17 mouse cellular contexts compared by ENCODE assay signal in genomic region chr3:55466348-55466747, GRCm38 (mm10). TPM values are rescaled to one million over a fixed set of nuclear protein-coding genes. Genes with fewer than 3 reads are reported as not detected.
DNase-seq lines count a peak whose midpoint lies in the region; ATAC-seq and TF ChIP-seq lines count a peak whose summit lies in the region.
"Had no signal": no experiment of that assay in that cellular context is flagged by ENCODE, and none has a peak within 500 bp of the region (broad histone marks: within the 10 kb centered on the region; RNA-seq: fewer than 3 reads in every experiment).

No protein-coding gene starts in this region.

- no peak for ATAC-seq in embryonic facial prominence, embryonic 14.5 days (ENCODE audit: low read depth)
- ATAC-seq in liver, postnatal 0 days, result no peak
- ATAC-seq: midbrain, embryonic 13.5 days had no signal

- no peak for DNase-seq in gastrocnemius, adult 2 months
- no peak for DNase-seq in gastrocnemius, postnatal 25 days
- DNase-seq in left cerebral cortex, adult 18-20 months (ENCODE audit: low spot score in 2 of 2), result peak; percentile 39 to 62
- DNase-seq in left cerebral cortex, adult 11 months (ENCODE audit: low spot score), result no peak
- peak; percentile 63 for DNase-seq in cerebellum, adult 9-11 months
- no peak for DNase-seq in embryonic facial prominence, embryonic 14.5 days (ENCODE audit: low spot score)
- no peak for DNase-seq in liver, postnatal 0 days
- DNase-seq: adrenal gland, postnatal 14 days; gastrocnemius, postnatal 10 days; lung, postnatal 10 days had no signal

- H3K9ac ChIP-seq in embryonic facial prominence, embryonic 14.5 days (ENCODE audit: low read depth, low read length), result no peak overlapping the region
- H3K9ac ChIP-seq in liver, postnatal 0 days (replicated peaks), result no peak overlapping the region
- H3K9ac ChIP-seq: midbrain, embryonic 13.5 days; neural tube, embryonic 13.5 days had no signal

- no peak for TF ChIP-seq EP300 in liver, postnatal 0 days (IDR thresholded peaks at IDR 0.05; ENCODE audit: low read depth)

- WGBS in embryonic facial prominence, embryonic 14.5 days, result 78% methylated on average over 9 of the region's 9 CpGs
- 74% methylated on average over 9 of the region's 9 CpGs for WGBS in liver, postnatal 0 days (ENCODE audit: insufficient replicate concordance)

- intact Hi-C loops in gastrocnemius, adult 2 months (cut with DNase I), result loop anchor here (10.0 kb wide), 1 partner anchor 92 kb away; no protein-coding TSS in a partner anchor

- no peaks in the 10 kb centered on the region for H3K9me3 ChIP-seq in embryonic facial prominence, embryonic 14.5 days (ENCODE audit: control insufficient read depth, low read length)
- H3K9me3 ChIP-seq in liver, postnatal 0 days (ENCODE audit: low read length), result no peaks in the 10 kb centered on the region
- H3K9me3 ChIP-seq: midbrain, embryonic 13.5 days; neural tube, embryonic 13.5 days had no signal

- 0 out of 2 replicates have a peak, but pooled peaks have one; percentile 4 for TF ChIP-seq CTCF in gastrocnemius, adult 2 months (IDR thresholded peaks at IDR 0.05)
- no peak for TF ChIP-seq CTCF in liver, postnatal 0 days (IDR thresholded peaks at IDR 0.05; ENCODE audit: low read depth)

- no peaks in the 10 kb centered on the region; the same call in 1 of the 2 replicates for H3K27me3 ChIP-seq in embryonic facial prominence, embryonic 14.5 days (replicated peaks; ENCODE audit: control insufficient read depth, insufficient read depth, low read length)
- no peaks in the 10 kb centered on the region for H3K27me3 ChIP-seq in liver, postnatal 0 days (ENCODE audit: insufficient read depth, low read length)
- H3K27me3 ChIP-seq: CH12.LX; neural tube, embryonic 13.5 days had no signal

- H3K27ac ChIP-seq in gastrocnemius, adult 2 months, result no peak overlapping the region
- peak overlapping the region; percentile 16; the same call in 1 of the 2 replicates for H3K27ac ChIP-seq in embryonic facial prominence, embryonic 14.5 days (replicated peaks; ENCODE audit: low read depth, low read length)
- no peak overlapping the region for H3K27ac ChIP-seq in liver, postnatal 0 days (ENCODE audit: low read depth)
- H3K27ac ChIP-seq: neural tube, embryonic 13.5 days had no signal

- peak overlapping the region; percentile 43 for H3K4me3 ChIP-seq in gastrocnemius, adult 2 months
- H3K4me3 ChIP-seq in embryonic facial prominence, embryonic 14.5 days (ENCODE audit: low read depth, low read length), result no peak overlapping the region
- no peak overlapping the region for H3K4me3 ChIP-seq in liver, postnatal 0 days (ENCODE audit: low read depth, low read length)
- H3K4me3 ChIP-seq: midbrain, embryonic 13.5 days; neural tube, embryonic 13.5 days had no signal

- no peak overlapping the region for H3K4me2 ChIP-seq in embryonic facial prominence, embryonic 14.5 days (ENCODE audit: low read depth, low read length)
- H3K4me2 ChIP-seq in liver, postnatal 0 days (ENCODE audit: low read depth, low read length), result no peak overlapping the region
- H3K4me2 ChIP-seq: midbrain, embryonic 13.5 days; neural tube, embryonic 13.5 days had no signal

- H3K4me1 ChIP-seq in embryonic facial prominence, embryonic 14.5 days (ENCODE audit: control insufficient read depth, insufficient read depth, low read length), result peaks cover 4% of the 10 kb centered on the region; the same call in 1 of the 2 replicates
- no peaks in the 10 kb centered on the region; the same call in 1 of the 2 replicates for H3K4me1 ChIP-seq in liver, postnatal 0 days (ENCODE audit: insufficient read depth)

- no peaks in the 10 kb centered on the region for H3K36me3 ChIP-seq in embryonic facial prominence, embryonic 14.5 days (ENCODE audit: control insufficient read depth, insufficient read depth, low read length)
- H3K36me3 ChIP-seq in liver, postnatal 0 days (replicated peaks; ENCODE audit: insufficient read depth, low read length), result no peaks in the 10 kb centered on the region
- H3K36me3 ChIP-seq: neural tube, embryonic 13.5 days had no signal

RNA-seq across cellular contexts. Expression of gene Gm21954, which starts 5.7 kb away (rescaled TPM):
- total RNA-seq in gastrocnemius, adult 2 months (2021), result not detected
- not detected for total RNA-seq in gastrocnemius, postnatal 25 days (2021)
- total RNA-seq in left cerebral cortex, adult 18-20 months (2021), result not detected
- polyA plus RNA-seq in embryonic facial prominence, embryonic 14.5 days (2014; fragmentation: Nextera tagmentation; extraction: Ambion mirVana), result not detected in 2 replicates
- not detected in 2 replicates for polyA plus RNA-seq in liver, postnatal 0 days (2015; fragmentation: Nextera tagmentation; extraction: Ambion mirVana)
- total RNA-seq: adrenal gland, postnatal 14 days; CH12.LX; gastrocnemius, postnatal 10 days; layer of hippocampus, adult 8-10 months; liver, adult 2 months had no signal
- polyA plus RNA-seq: heart, embryonic 14.5 days; liver, adult 2 months; midbrain, embryonic 13.5 days; neural tube, embryonic 13.5 days; small intestine, adult 2 months had no signal

Comparison
In these comparisons a context has a peak if more than half of its experiments do, and no peak if none do; other contexts are left out.
1. DNase-seq: peak in left cerebral cortex, adult 18-20 months (2 of 2) and cerebellum, adult 9-11 months (single experiment); none in gastrocnemius, adult 2 months (single experiment), gastrocnemius, postnatal 25 days (single experiment), left cerebral cortex, adult 11 months (single experiment), embryonic facial prominence, embryonic 14.5 days (single experiment) and liver, postnatal 0 days (single experiment).